Mouse (Mus musculus) cerebellum, adult 2 months (tissue): ENCODE data around the gene Timp4.

Experiments
- CTCF ChIP-seq: fragments of 200-500 bp; IDR thresholded peaks from 2 replicates; pipeline ENCODE4 v1.5.1; 2011; ENCODE audit warnings: low read depth, mild to moderate bottlenecking, control low read depth, low read length, moderate library complexity, borderline replicate concordance; ENCODE audit not compliant: insufficient read depth
- POLR2A ChIP-seq: fragments of 200-500 bp; IDR thresholded peaks from 2 replicates; pipeline ENCODE4 v1.6.1; 2011; ENCODE audit warnings: low read length, control low read depth, borderline replicate concordance; ENCODE audit not compliant: insufficient read depth

GRCm38 (mm10) chr6:115238031-115239027 lies 13.7 kb downstream of the Timp4 start:
- TF ChIP-seq POLR2A (no peak), CTCF (no peak)
